ENCODE assay signal across 9 mouse cellular contexts in genomic region chr6:147240203-147240804, GRCm38 (mm10). TPM values are rescaled to one million over a fixed set of nuclear protein-coding genes. Genes with fewer than 3 reads are reported as not detected.
DNase-seq lines count a peak whose midpoint lies in the region; ATAC-seq and TF ChIP-seq lines count a peak whose summit lies in the region.
"Had no signal": no experiment of that assay in that cellular context is flagged by ENCODE, and none has a peak within 500 bp of the region (broad histone marks: within the 10 kb centered on the region; RNA-seq: fewer than 3 reads in every experiment).

No protein-coding gene starts in this region.

- no peaks in the 10 kb centered on the region for H3K27me3 ChIP-seq in ES-Bruce4 (ENCODE audit: control insufficient read depth, insufficient read depth, low read length, poor library complexity, severe bottlenecking)
- H3K27me3 ChIP-seq in lung, embryonic 16.5 days (ENCODE audit: control insufficient read depth, insufficient read depth, low read depth, low read length): no peaks in the 10 kb centered on the region
- H3K27me3 ChIP-seq: heart, embryonic 15.5 days had no signal

- H3K4me3 ChIP-seq in ES-Bruce4 (ENCODE audit: low read depth, low read length): no peak overlapping the region
- H3K4me3 ChIP-seq in cortical plate, adult 2 months (ENCODE audit: insufficient read depth, low read length): no peak overlapping the region
- no peak overlapping the region for H3K4me3 ChIP-seq in lung, embryonic 16.5 days (ENCODE audit: low read length)
- H3K4me3 ChIP-seq: heart, embryonic 15.5 days had no signal

- no peak overlapping the region for H3K9ac ChIP-seq in ES-Bruce4 (ENCODE audit: low read depth, poor library complexity, severe bottlenecking)
- H3K9ac ChIP-seq in lung, embryonic 16.5 days (ENCODE audit: low read length): no peak overlapping the region
- H3K9ac ChIP-seq: heart, embryonic 15.5 days had no signal

- no peaks in the 10 kb centered on the region for H3K4me1 ChIP-seq in ES-Bruce4 (ENCODE audit: control insufficient read depth, insufficient read depth, low read length)
- no peaks in the 10 kb centered on the region for H3K4me1 ChIP-seq in cortical plate, adult 2 months (ENCODE audit: control insufficient read depth, insufficient read depth, low read length)
- H3K4me1 ChIP-seq in lung, embryonic 16.5 days (replicated peaks; ENCODE audit: control insufficient read depth, insufficient read depth, low read length): no peaks in the 10 kb centered on the region
- H3K4me1 ChIP-seq: heart, embryonic 15.5 days had no signal

- peak; percentile 75 for TF ChIP-seq CTCF in ES-Bruce4 (IDR thresholded peaks at IDR 0.05; ENCODE audit: low read depth, low read length)
- TF ChIP-seq CTCF in cortical plate, adult 2 months (IDR thresholded peaks at IDR 0.05; ENCODE audit: extremely low read depth, insufficient read depth, low read length): peak; percentile 67

- ATAC-seq in granulocyte monocyte progenitor cell, adult 5-6 weeks (replicated peaks; ENCODE audit: poor library complexity, severe bottlenecking): peak; percentile 71
- peak; percentile 52; the same call in 1 of the 2 replicates for ATAC-seq in lung, embryonic 16.5 days (ENCODE audit: low read depth)

- WGBS in lung, embryonic 16.5 days: 0% methylated on average over 4 of the region's 4 CpGs

- no peak overlapping the region for H3K27ac ChIP-seq in ES-Bruce4 (ENCODE audit: insufficient read depth, low read length)
- H3K27ac ChIP-seq in cortical plate, adult 2 months (ENCODE audit: insufficient read depth, low read length): no peak overlapping the region
- H3K27ac ChIP-seq in lung, embryonic 16.5 days (ENCODE audit: low read length): no peak overlapping the region
- H3K27ac ChIP-seq: heart, embryonic 15.5 days had no signal

- no peak overlapping the region for H3K4me2 ChIP-seq in lung, embryonic 16.5 days (ENCODE audit: low read depth, low read length)
- H3K4me2 ChIP-seq: heart, embryonic 15.5 days had no signal

- no peaks in the 10 kb centered on the region for H3K9me3 ChIP-seq in ES-Bruce4 (replicated peaks; ENCODE audit: control insufficient read depth, insufficient read depth, low read length, poor library complexity, severe bottlenecking)
- H3K9me3 ChIP-seq in lung, embryonic 16.5 days (ENCODE audit: control insufficient read depth, low read length): no peaks in the 10 kb centered on the region
- H3K9me3 ChIP-seq: heart, embryonic 15.5 days had no signal

- H3K36me3 ChIP-seq in ES-Bruce4 (ENCODE audit: control insufficient read depth, insufficient read depth, low read length, poor library complexity, severe bottlenecking): no peaks in the 10 kb centered on the region
- H3K36me3 ChIP-seq in lung, embryonic 16.5 days (ENCODE audit: control insufficient read depth, insufficient read depth, low read length): no peaks in the 10 kb centered on the region
- H3K36me3 ChIP-seq: heart, embryonic 15.5 days had no signal

- TF ChIP-seq POLR2A in ES-Bruce4 (IDR thresholded peaks at IDR 0.05; ENCODE audit: insufficient read depth, low read length): no peak
- TF ChIP-seq POLR2A in cortical plate, adult 2 months (IDR thresholded peaks at IDR 0.05; ENCODE audit: extremely low read depth, insufficient read depth, low read length): no peak

- TF ChIP-seq EP300 in ES-Bruce4 (IDR thresholded peaks at IDR 0.05; ENCODE audit: insufficient read depth, low read depth, low read length): no peak

- DNase-seq in ZHBTc4 (ENCODE audit: low read depth, low spot score): peak; percentile 71
- peak; percentile 78 for DNase-seq in kidney, postnatal 10 days
- peak; percentile 28 for DNase-seq in ovary, postnatal 10 days (ENCODE audit: low spot score)
- DNase-seq in urinary bladder, postnatal 10 days (ENCODE audit: low spot score): no peak

RNA-seq across cellular contexts. Expression of gene Pthlh, which starts 23.7 kb away (rescaled TPM):
- not detected in 2 replicates for polyA plus RNA-seq in ES-Bruce4 (2011; ENCODE audit: insufficient read depth, insufficient read length, low read depth, missing spikeins)
- 4.8 and 5.6 TPM in 2 replicates for polyA plus RNA-seq in cortical plate, adult 2 months (2012; rRNA removed)
- not detected in 2 replicates for total RNA-seq in granulocyte monocyte progenitor cell, adult 5-6 weeks (2014; fragmentation: Nextera tagmentation)
- total RNA-seq in granulocyte monocyte progenitor cell, adult 5-6 weeks (2017): not detected in 2 replicates
- 7.8 and 11.8 TPM in 2 replicates for polyA plus RNA-seq in lung, embryonic 16.5 days (2015; fragmentation: Nextera tagmentation; extraction: Ambion mirVana)
